Mouse (Mus musculus) lung, postnatal 0 days (tissue): ENCODE results near the gene Adgrg7.

ENCODE experiments used
- CTCF ChIP-seq: IDR thresholded peaks from 2 replicates; pipeline ENCODE4 v1.5.1; 2016; ENCODE audit warnings: antibody characterized with exemption, mild to moderate bottlenecking
- EP300 ChIP-seq: IDR thresholded peaks from 2 replicates; pipeline ENCODE4 v1.6.1; 2016; ENCODE audit warnings: antibody characterized with exemption, mild to moderate bottlenecking, control low read depth

DNA sequence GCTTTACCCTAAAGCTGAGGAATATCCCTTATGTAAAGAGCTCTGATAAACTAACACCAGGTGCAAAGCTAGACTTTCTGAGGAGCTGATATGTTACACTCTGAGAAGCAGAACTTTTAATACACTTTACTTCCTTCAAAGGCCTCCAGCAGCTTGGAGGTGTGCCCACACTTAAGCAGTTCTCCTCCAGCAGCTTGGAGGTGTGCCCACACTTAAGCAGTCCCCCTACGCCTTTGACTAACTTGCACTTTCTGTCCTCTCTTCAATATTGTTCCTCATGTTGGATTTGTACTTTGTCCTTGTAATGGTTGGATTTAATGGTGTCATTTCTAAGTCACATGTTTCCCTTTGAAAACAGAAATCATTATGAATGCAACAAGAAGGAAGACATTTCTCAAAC is 1.9 kb downstream of the Adgrg7 start:
- TF ChIP-seq CTCF: no peak
- no peak for TF ChIP-seq EP300
